Mouse (Mus musculus): ENCODE results near the gene Cdr2. TPM values are rescaled to one million over a fixed set of nuclear protein-coding genes. Genes with fewer than 3 reads are reported as not detected.
"Not testable (repeated sequence)": the region's sequence is repeated elsewhere in the genome, so short reads cannot be mapped to it uniquely, and the experiment has no call there.

Cdr2 gene
- polyA plus RNA-seq, 1 experiment from 2014 or later: 14.7 TPM

DNA sequence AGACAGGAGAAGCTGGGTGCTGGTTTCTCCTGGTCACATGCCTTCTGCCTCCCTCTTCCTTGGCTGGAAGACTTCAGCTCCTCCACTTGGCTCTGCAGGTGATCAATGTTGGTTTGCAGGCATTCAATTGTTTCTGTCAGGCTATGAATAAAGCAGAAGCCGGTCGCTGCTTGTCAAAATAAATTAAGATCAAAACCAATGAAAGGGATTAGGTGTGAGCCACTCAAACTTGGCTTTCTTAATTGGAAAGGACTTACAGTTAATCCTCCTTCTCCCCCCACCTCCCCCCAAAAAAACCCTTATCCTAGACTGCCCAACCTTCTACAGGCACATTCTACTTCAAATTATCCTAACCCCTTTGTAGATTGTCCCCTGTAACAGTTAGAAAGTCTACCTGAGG lies 22.0 kb downstream of the Cdr2 start:
- Histone ChIP-seq H3K9me3 (ENCODE audit: control insufficient read depth, low read length) (no peaks in the 10 kb centered on the region), H3K4me1 (ENCODE audit: control insufficient read depth, insufficient read depth, low read depth, low read length) (no peaks in the 10 kb centered on the region), H3K27me3 (replicated peaks; ENCODE audit: control insufficient read depth, insufficient read depth, low read length) (no peaks in the 10 kb centered on the region), H3K27ac (ENCODE audit: low read depth, low read length) (no peak overlapping the region), H3K4me3 (ENCODE audit: low read length) (no peak overlapping the region), H3K36me3 (ENCODE audit: control insufficient read depth, insufficient read depth, low read length) (peaks cover 15% of the 10 kb centered on the region; the same call in 1 of the 2 replicates), H3K9ac (ENCODE audit: low read depth, low read length) (no peak overlapping the region), H3K4me2 (ENCODE audit: low read length) (no peak overlapping the region)
- no peak for ATAC-seq
- WGBS: 71% methylated on average over 2 of the region's 2 CpGs

DNA sequence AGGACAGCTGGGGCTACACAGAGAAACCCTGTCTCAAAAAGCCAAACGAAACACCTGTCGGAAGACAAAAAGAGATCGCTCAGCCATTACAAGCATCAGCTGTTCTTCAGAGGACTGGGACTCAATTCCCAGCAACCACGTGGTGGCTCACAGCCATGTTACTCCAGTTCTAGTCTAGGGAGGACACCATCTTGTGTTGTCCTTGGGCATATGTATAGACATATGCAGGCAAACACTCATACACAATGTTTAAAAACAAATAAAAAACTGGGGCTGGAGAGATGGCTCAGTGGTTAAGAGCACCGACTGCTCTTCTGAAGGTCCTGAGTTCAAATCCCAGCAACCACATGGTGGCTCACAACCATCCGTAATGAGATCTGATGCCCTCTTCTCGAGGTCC lies 28.5 kb downstream of the Cdr2 start:
- H3K27ac ChIP-seq (ENCODE audit: low read depth, low read length); H3K27me3 ChIP-seq (replicated peaks; ENCODE audit: control insufficient read depth, insufficient read depth, low read length); H3K9ac ChIP-seq (ENCODE audit: low read depth, low read length); H3K4me2 ChIP-seq (ENCODE audit: low read length); H3K4me3 ChIP-seq (ENCODE audit: low read length); H3K9me3 ChIP-seq (ENCODE audit: control insufficient read depth, low read length); ATAC-seq; H3K4me1 ChIP-seq (ENCODE audit: control insufficient read depth, insufficient read depth, low read depth, low read length): not testable (repeated sequence)
- 76% methylated on average over 7 of the region's 7 CpGs for WGBS
- peaks cover 16% of the 10 kb centered on the region for H3K36me3 ChIP-seq (ENCODE audit: control insufficient read depth, insufficient read depth, low read length)

DNA sequence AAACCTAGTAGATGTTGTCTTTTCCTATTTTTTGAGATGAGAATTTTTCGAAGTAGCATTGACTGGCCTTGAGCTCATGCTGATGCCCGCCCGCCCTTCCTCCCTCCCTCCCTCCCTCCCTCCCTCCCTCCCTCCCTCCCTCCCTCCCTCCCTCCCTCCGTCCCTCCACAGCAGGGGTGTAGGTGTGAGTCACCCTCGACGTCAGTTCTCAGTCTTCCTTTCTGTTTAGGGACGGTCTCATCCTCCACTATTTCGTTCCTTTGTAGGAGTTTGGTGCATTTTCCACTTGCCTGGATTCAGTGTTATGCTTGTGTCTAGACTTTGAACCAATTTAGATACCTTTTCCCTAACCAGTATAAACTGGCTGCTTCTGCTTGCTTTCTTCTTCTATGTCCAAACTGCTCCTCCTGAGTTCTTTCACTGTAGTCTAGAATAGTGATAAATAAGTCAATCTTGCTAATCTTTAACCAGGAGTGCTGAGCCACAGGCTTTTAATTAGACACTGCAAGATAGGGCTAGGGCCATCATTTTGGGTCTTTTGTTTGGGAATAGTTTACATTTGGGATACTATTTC lies 38.1 kb downstream of the Cdr2 start:
- no peaks in the 10 kb centered on the region for H3K27me3 ChIP-seq (replicated peaks; ENCODE audit: control insufficient read depth, insufficient read depth, low read length)
- H3K4me2 ChIP-seq (ENCODE audit: low read length): no peak overlapping the region
- H3K9me3 ChIP-seq (ENCODE audit: control insufficient read depth, low read length): no peaks in the 10 kb centered on the region
- no peak for ATAC-seq
- H3K27ac ChIP-seq (ENCODE audit: low read depth, low read length): no peak overlapping the region
- H3K4me1 ChIP-seq (ENCODE audit: control insufficient read depth, insufficient read depth, low read depth, low read length): no peaks in the 10 kb centered on the region
- H3K4me3 ChIP-seq (ENCODE audit: low read length): no peak overlapping the region
- 69% methylated on average over 7 of the region's 8 CpGs for WGBS
- peaks cover 34% of the 10 kb centered on the region for H3K36me3 ChIP-seq (ENCODE audit: control insufficient read depth, insufficient read depth, low read length)
- no peak overlapping the region for H3K9ac ChIP-seq (ENCODE audit: low read depth, low read length)

DNA sequence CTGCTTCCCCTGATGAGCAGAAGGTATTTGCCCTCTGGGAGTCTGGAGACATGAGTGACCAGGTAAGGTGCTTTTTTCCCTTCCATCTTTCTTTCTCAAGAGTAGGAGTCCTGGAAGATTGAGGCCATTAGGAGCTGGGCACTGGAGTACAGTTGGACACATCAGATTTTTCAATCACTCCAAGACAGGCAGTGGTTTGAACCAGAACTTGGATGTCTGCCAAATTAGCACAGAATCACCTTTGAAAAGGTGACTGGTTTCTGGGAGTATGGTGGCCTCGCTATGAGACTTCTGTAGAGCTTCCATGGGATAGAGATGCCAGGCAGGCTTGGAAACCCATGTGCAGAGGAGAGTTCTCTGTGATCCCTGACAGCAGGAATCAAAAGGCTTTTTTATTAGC lies 39.6 kb downstream of the Cdr2 start:
- ATAC-seq: no peak
- Histone ChIP-seq H3K9ac (ENCODE audit: low read depth, low read length) (no peak overlapping the region), H3K27me3 (replicated peaks; ENCODE audit: control insufficient read depth, insufficient read depth, low read length) (no peaks in the 10 kb centered on the region), H3K4me1 (ENCODE audit: control insufficient read depth, insufficient read depth, low read depth, low read length) (no peaks in the 10 kb centered on the region), H3K9me3 (ENCODE audit: control insufficient read depth, low read length) (no peaks in the 10 kb centered on the region), H3K36me3 (ENCODE audit: control insufficient read depth, insufficient read depth, low read length) (peaks cover 46% of the 10 kb centered on the region), H3K4me3 (ENCODE audit: low read length) (no peak overlapping the region), H3K27ac (ENCODE audit: low read depth, low read length) (no peak overlapping the region), H3K4me2 (ENCODE audit: low read length) (no peak overlapping the region)
- WGBS: 86% methylated on average over 1 of the region's 1 CpGs

DNA sequence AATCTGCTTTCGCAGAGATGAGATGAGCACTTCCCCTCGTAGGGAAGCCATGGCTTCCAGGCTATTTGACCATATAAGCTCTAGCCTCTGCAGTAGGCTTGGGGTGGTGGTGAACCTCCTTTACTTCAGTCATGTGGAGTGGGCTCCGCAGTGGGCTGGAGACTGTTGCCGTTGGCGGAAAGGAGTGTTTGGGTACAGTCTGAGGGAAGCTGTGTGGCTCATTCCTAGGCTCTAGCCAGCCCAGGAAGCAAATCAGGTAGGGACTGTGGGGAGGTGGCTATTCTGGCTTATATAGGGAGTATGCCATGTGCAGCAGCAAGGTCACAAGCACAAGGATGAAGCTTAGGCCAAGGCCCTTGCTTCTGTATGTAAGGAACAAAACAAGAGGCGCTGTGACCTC lies 40.9 kb downstream of the Cdr2 start:
- no peaks in the 10 kb centered on the region for H3K9me3 ChIP-seq (ENCODE audit: control insufficient read depth, low read length)
- H3K4me3 ChIP-seq (ENCODE audit: low read length): no peak overlapping the region
- no peaks in the 10 kb centered on the region for H3K4me1 ChIP-seq (ENCODE audit: control insufficient read depth, insufficient read depth, low read depth, low read length)
- H3K27ac ChIP-seq (ENCODE audit: low read depth, low read length): no peak overlapping the region
- no peaks in the 10 kb centered on the region for H3K27me3 ChIP-seq (replicated peaks; ENCODE audit: control insufficient read depth, insufficient read depth, low read length)
- WGBS: 99% methylated on average over 6 of the region's 6 CpGs
- H3K36me3 ChIP-seq (ENCODE audit: control insufficient read depth, insufficient read depth, low read length): peaks cover 49% of the 10 kb centered on the region
- H3K9ac ChIP-seq (ENCODE audit: low read depth, low read length): no peak overlapping the region
- no peak for ATAC-seq
- H3K4me2 ChIP-seq (ENCODE audit: low read length): no peak overlapping the region

DNA sequence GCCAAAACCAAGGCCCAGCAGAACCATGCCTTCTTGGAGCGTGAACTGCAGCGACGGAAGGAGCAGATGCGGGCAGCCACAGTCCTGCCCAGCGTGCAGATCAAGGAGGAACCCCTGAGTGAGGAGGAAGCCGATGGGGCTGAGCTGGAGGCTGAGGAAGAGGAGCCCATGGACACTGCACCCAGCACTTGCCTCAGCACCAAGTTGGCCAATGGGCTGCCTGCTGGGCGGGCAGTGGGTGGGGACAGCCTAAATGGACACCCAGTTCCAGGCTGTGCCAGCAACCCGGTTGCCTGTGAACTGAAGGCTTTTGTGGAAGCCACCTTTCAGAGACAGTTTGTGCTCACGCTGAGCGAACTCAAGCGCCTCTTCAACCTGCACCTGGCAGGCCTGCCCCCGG lies 41.8 kb downstream of the Cdr2 start:
- Histone ChIP-seq H3K9me3 (ENCODE audit: control insufficient read depth, low read length) (no peaks in the 10 kb centered on the region), H3K27me3 (replicated peaks; ENCODE audit: control insufficient read depth, insufficient read depth, low read length) (no peaks in the 10 kb centered on the region), H3K9ac (ENCODE audit: low read depth, low read length) (no peak overlapping the region), H3K4me3 (ENCODE audit: low read length) (no peak overlapping the region), H3K4me1 (ENCODE audit: control insufficient read depth, insufficient read depth, low read depth, low read length) (no peaks in the 10 kb centered on the region), H3K36me3 (ENCODE audit: control insufficient read depth, insufficient read depth, low read length) (peaks cover 52% of the 10 kb centered on the region), H3K27ac (ENCODE audit: low read depth, low read length) (no peak overlapping the region), H3K4me2 (ENCODE audit: low read length) (no peak overlapping the region)
- no peak for ATAC-seq
- 92% methylated on average over 12 of the region's 12 CpGs for WGBS

DNA sequence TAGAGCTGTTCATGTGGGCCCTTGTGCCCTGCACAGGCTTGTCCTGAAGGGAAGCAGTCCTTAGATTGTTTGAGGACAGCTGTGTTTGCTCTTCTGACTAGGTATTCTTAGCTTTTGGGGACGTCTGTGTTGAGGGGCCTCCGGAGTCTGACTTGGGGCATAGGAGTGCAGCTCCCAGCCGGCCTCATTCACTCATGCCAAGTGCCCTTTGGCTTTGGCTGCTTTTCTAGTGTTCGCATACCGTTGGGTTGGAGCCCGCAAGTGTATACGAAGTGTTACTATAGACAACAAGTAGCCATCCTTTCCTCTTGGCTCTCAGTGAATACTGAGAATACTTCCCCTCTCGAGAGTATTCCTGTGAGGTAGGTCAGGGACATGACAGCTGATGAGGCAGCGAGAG lies 43.9 kb downstream of the Cdr2 start:
- 0 out of 2 replicates have a peak overlapping the region, but pooled peaks have one; percentile 11 for H3K9ac ChIP-seq (ENCODE audit: low read depth, low read length)
- 82% methylated on average over 9 of the region's 9 CpGs for WGBS
- H3K4me3 ChIP-seq (ENCODE audit: low read length): no peak overlapping the region
- ATAC-seq: no peak
- no peaks in the 10 kb centered on the region for H3K9me3 ChIP-seq (ENCODE audit: control insufficient read depth, low read length)
- H3K4me1 ChIP-seq (ENCODE audit: control insufficient read depth, insufficient read depth, low read depth, low read length): no peaks in the 10 kb centered on the region
- H3K36me3 ChIP-seq (ENCODE audit: control insufficient read depth, insufficient read depth, low read length): peaks cover 48% of the 10 kb centered on the region
- H3K4me2 ChIP-seq (ENCODE audit: low read length): no peak overlapping the region
- no peak overlapping the region for H3K27ac ChIP-seq (ENCODE audit: low read depth, low read length)
- H3K27me3 ChIP-seq (replicated peaks; ENCODE audit: control insufficient read depth, insufficient read depth, low read length): no peaks in the 10 kb centered on the region

DNA sequence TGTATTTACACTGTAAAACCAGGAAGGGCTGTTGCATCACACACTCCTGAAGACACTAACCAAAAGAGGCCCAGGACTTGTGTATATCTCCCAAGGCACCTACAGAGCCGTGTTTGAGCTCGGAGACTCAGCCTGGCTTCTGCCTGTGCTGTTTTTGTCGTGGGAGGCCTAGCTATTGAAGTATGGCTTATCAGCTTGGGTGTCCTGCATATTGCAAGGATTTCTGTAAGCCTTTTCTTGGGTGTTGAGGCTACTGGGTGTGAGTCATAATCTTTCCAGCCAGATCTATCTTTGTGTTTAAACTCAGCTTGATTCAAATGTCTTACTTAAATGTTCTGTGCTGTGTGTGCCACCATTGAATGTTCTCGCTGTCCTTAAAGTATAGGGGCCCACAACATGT lies 45.6 kb downstream of the Cdr2 start:
- no peak for ATAC-seq
- H3K4me3 ChIP-seq (ENCODE audit: low read length): no peak overlapping the region
- H3K27me3 ChIP-seq (replicated peaks; ENCODE audit: control insufficient read depth, insufficient read depth, low read length): no peaks in the 10 kb centered on the region
- H3K9me3 ChIP-seq (ENCODE audit: control insufficient read depth, low read length): no peaks in the 10 kb centered on the region
- H3K9ac ChIP-seq (ENCODE audit: low read depth, low read length): no peak overlapping the region
- H3K4me2 ChIP-seq (ENCODE audit: low read length): no peak overlapping the region
- H3K4me1 ChIP-seq (ENCODE audit: control insufficient read depth, insufficient read depth, low read depth, low read length): no peaks in the 10 kb centered on the region
- WGBS: 83% methylated on average over 4 of the region's 4 CpGs
- peaks cover 51% of the 10 kb centered on the region for H3K36me3 ChIP-seq (ENCODE audit: control insufficient read depth, insufficient read depth, low read length)
- H3K27ac ChIP-seq (ENCODE audit: low read depth, low read length): no peak overlapping the region

DNA sequence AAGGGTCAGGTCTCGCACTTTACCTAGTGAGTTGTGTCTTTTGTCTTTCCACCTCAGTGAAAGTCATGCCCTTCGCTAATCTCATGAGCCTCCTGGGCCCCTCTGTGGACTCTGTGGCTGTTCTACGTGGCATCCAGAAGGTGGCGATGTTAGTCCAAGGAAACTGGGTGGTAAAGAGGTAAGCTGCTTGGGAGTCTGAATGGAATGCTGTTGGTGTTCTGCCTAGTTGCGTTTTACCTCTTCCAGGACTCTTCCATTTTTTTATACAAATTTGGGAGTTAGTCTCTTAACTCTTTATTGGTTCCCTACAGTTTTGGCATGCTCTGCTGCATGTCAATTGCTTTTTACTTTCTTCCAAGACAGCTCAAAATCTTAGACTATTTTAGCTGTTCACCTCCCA lies 47.4 kb downstream of the Cdr2 start:
- Histone ChIP-seq H3K27me3 (replicated peaks; ENCODE audit: control insufficient read depth, insufficient read depth, low read length) (no peaks in the 10 kb centered on the region), H3K4me3 (ENCODE audit: low read length) (no peak overlapping the region), H3K9ac (ENCODE audit: low read depth, low read length) (no peak overlapping the region), H3K36me3 (ENCODE audit: control insufficient read depth, insufficient read depth, low read length) (peaks cover 49% of the 10 kb centered on the region), H3K27ac (ENCODE audit: low read depth, low read length) (no peak overlapping the region), H3K4me2 (ENCODE audit: low read length) (no peak overlapping the region), H3K4me1 (ENCODE audit: control insufficient read depth, insufficient read depth, low read depth, low read length) (no peaks in the 10 kb centered on the region), H3K9me3 (ENCODE audit: control insufficient read depth, low read length) (no peaks in the 10 kb centered on the region)
- WGBS: 29% methylated on average over 5 of the region's 5 CpGs
- ATAC-seq: no peak; the same call in 1 of the 2 replicates

Measured in hindbrain, embryonic 16.5 days (tissue).